Mouse (Mus musculus): ENCODE data around the gene 3110082I17Rik. TPM values are rescaled to one million over a fixed set of nuclear protein-coding genes. Genes with fewer than 3 reads are reported as not detected.
"Not testable (repeated sequence)": the region's sequence is repeated elsewhere in the genome, so short reads cannot be mapped to it uniquely, and the experiment has no call there.

3110082I17Rik gene
- polyA plus RNA-seq, 1 experiment from 2014 or later, result 39.7 TPM

- Histone ChIP-seq H3K4me3 (ENCODE audit: low read depth, low read length) (no peak overlapping the region), H3K36me3 (ENCODE audit: control insufficient read depth, insufficient read depth, low read length) (no peaks in the 10 kb centered on the region; the same call in 1 of the 2 replicates), H3K4me2 (ENCODE audit: low read depth, severe bottlenecking) (no peak overlapping the region), H3K9ac (ENCODE audit: low read length) (no peak overlapping the region), H3K27ac (replicated peaks; ENCODE audit: low read depth, low read length) (no peak overlapping the region), H3K27me3 (ENCODE audit: control insufficient read depth, insufficient read depth, low read length) (no peaks in the 10 kb centered on the region), H3K4me1 (ENCODE audit: control insufficient read depth, insufficient read depth, low read length) (peaks cover 2% of the 10 kb centered on the region; the same call in 1 of the 2 replicates), H3K9me3 (ENCODE audit: control insufficient read depth, low read length) (no peaks in the 10 kb centered on the region)
- ATAC-seq (ENCODE audit: insufficient number of reproducible peaks, low FRiP score, low TSS enrichment, low read depth) (no peak), DNase-seq (ENCODE audit: low spot score) (no peak)
- WGBS, result 94% methylated on average over 4 of the region's 4 CpGs
Observed at GRCm38 (mm10) chr5:139395528-139395927, 64.8 kb downstream of the 3110082I17Rik start.

GRCm38 (mm10) chr5:139394399-139394798, 65.9 kb downstream of the 3110082I17Rik start:
- H3K9me3 ChIP-seq (ENCODE audit: control insufficient read depth, low read length), result no peaks in the 10 kb centered on the region
- H3K36me3 ChIP-seq (ENCODE audit: control insufficient read depth, insufficient read depth, low read length), result no peaks in the 10 kb centered on the region; the same call in 1 of the 2 replicates
- H3K4me3 ChIP-seq (ENCODE audit: low read depth, low read length), result no peak overlapping the region
- no peak for ATAC-seq (ENCODE audit: insufficient number of reproducible peaks, low FRiP score, low TSS enrichment, low read depth)
- no peak overlapping the region for H3K9ac ChIP-seq (ENCODE audit: low read length)
- H3K27me3 ChIP-seq (ENCODE audit: control insufficient read depth, insufficient read depth, low read length), result no peaks in the 10 kb centered on the region
- no peak for DNase-seq (ENCODE audit: low spot score)
- H3K27ac ChIP-seq (replicated peaks; ENCODE audit: low read depth, low read length), result no peak overlapping the region
- WGBS, result 63% methylated on average over 7 of the region's 7 CpGs
- H3K4me2 ChIP-seq (ENCODE audit: low read depth, severe bottlenecking), result no peak overlapping the region
- H3K4me1 ChIP-seq (ENCODE audit: control insufficient read depth, insufficient read depth, low read length), result peaks cover 10% of the 10 kb centered on the region

- WGBS, result 94% methylated on average over 16 of the region's 16 CpGs
- H3K9ac ChIP-seq (ENCODE audit: low read length), result no peak overlapping the region
- no peak overlapping the region for H3K4me3 ChIP-seq (ENCODE audit: low read depth, low read length)
- no peak overlapping the region for H3K27ac ChIP-seq (replicated peaks; ENCODE audit: low read depth, low read length)
- ATAC-seq (ENCODE audit: insufficient number of reproducible peaks, low FRiP score, low TSS enrichment, low read depth), result no peak
- no peaks in the 10 kb centered on the region; the same call in 1 of the 2 replicates for H3K36me3 ChIP-seq (ENCODE audit: control insufficient read depth, insufficient read depth, low read length)
- peaks cover 20% of the 10 kb centered on the region for H3K4me1 ChIP-seq (ENCODE audit: control insufficient read depth, insufficient read depth, low read length)
- H3K27me3 ChIP-seq (ENCODE audit: control insufficient read depth, insufficient read depth, low read length), result no peaks in the 10 kb centered on the region
- no peak for DNase-seq (ENCODE audit: low spot score)
- no peak overlapping the region for H3K4me2 ChIP-seq (ENCODE audit: low read depth, severe bottlenecking)
- H3K9me3 ChIP-seq (ENCODE audit: control insufficient read depth, low read length), result no peaks in the 10 kb centered on the region
Observed at GRCm38 (mm10) chr5:139393197-139393588, 67.1 kb downstream of the 3110082I17Rik start.

- Histone ChIP-seq H3K27ac (replicated peaks; ENCODE audit: low read depth, low read length) (no peak overlapping the region), H3K4me1 (ENCODE audit: control insufficient read depth, insufficient read depth, low read length) (peaks cover 26% of the 10 kb centered on the region), H3K4me3 (ENCODE audit: low read depth, low read length) (no peak overlapping the region), H3K36me3 (ENCODE audit: control insufficient read depth, insufficient read depth, low read length) (no peaks in the 10 kb centered on the region; the same call in 1 of the 2 replicates), H3K9ac (ENCODE audit: low read length) (no peak overlapping the region), H3K4me2 (ENCODE audit: low read depth, severe bottlenecking) (no peak overlapping the region), H3K27me3 (ENCODE audit: control insufficient read depth, insufficient read depth, low read length) (no peaks in the 10 kb centered on the region), H3K9me3 (ENCODE audit: control insufficient read depth, low read length) (no peaks in the 10 kb centered on the region)
- WGBS, result 94% methylated on average over 37 of the region's 37 CpGs
- no peak for ATAC-seq (ENCODE audit: insufficient number of reproducible peaks, low FRiP score, low TSS enrichment, low read depth)
- DNase-seq (ENCODE audit: low spot score), result no peak
Observed at GRCm38 (mm10) chr5:139392219-139393196, 67.8 kb downstream of the 3110082I17Rik start.

DNA sequence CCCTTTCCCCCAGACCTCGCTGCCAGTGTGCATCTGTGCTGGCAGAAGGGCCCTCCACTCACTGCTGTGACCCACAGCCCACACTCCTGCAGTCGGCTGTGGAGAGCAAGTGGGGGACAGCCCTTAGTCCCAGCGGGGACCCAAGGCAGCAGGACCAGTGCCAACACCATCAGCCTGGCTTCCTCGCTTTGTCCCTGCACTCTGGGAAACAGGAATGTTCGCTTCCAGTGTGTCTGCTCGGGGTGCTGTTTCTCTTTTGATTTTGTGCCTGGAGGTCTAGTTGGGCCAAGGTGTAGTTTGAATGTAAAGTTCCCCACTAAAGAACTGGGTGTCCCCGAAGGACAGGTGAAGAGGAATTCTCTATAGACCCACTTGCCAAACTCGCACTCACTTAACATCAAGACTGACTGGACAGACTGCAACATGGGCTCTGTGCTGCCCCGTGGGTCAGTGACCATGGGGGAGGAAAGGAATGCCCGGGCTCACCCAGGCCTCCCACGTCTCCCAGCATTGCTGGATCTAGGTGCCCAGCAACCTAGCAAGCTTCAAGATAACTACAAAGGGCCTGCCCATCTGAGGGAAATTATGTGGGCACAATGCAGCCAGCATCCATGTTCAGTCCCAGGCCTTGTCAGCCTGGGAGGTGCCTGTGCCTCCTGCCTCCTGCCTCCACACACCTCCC, 68.9 kb downstream of the 3110082I17Rik start:
- Histone ChIP-seq H3K36me3 (ENCODE audit: control insufficient read depth, insufficient read depth, low read length) (no peaks in the 10 kb centered on the region; the same call in 1 of the 2 replicates), H3K4me2 (ENCODE audit: low read depth, severe bottlenecking) (no peak overlapping the region), H3K4me3 (ENCODE audit: low read depth, low read length) (no peak overlapping the region), H3K9ac (ENCODE audit: low read length) (peak overlapping the region; percentile 7; the same call in 1 of the 2 replicates), H3K27ac (replicated peaks; ENCODE audit: low read depth, low read length) (no peak overlapping the region), H3K9me3 (ENCODE audit: control insufficient read depth, low read length) (no peaks in the 10 kb centered on the region), H3K4me1 (ENCODE audit: control insufficient read depth, insufficient read depth, low read length) (peaks cover 32% of the 10 kb centered on the region), H3K27me3 (ENCODE audit: control insufficient read depth, insufficient read depth, low read length) (no peaks in the 10 kb centered on the region)
- WGBS, result 85% methylated on average over 11 of the region's 11 CpGs
- ATAC-seq (ENCODE audit: insufficient number of reproducible peaks, low FRiP score, low TSS enrichment, low read depth) (no peak), DNase-seq (ENCODE audit: low spot score) (no peak)

DNA sequence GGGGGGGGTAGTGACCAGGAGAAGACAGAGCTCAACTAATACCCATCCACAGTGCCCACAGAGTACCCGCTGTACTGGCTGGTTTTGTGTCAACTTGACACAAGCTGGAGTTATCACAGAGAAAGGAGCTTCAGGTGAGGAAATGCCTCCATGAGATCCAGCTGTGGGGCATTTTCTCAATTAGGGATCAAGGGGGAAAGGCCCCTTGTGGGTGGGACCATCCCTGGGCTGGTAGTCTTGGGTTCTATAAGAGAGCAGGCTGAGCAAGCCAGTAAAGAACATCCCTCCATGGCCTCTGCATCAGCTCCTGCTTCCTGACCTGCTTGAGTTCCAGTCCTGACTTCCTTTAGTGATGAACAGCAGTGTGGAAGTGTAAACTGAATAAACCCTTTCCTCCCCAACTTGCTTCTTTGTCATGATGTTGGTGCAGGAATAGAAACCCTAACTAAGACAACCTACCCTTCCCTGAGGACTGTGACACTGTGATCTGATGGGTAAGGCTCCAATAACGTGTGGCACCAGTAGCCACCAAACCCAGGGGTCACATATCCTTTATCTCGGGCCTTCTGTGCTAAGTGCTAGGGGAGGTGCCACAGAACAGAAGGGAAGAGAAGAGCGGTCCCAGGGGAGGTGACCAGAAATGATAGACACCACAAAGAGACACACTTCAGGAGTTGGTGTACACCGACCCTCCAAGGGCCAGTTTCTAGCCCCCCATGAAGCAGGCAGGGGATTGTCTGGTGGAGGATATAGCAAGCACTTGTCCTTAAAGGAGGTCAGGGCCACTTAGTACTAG, 69.8 kb downstream of the 3110082I17Rik start:
- Histone ChIP-seq H3K9ac (ENCODE audit: low read length) (0 out of 2 replicates have a peak overlapping the region, but pooled peaks have one; percentile 7), H3K4me1 (ENCODE audit: control insufficient read depth, insufficient read depth, low read length) (peaks cover 32% of the 10 kb centered on the region)
- 78% methylated on average over 5 of the region's 5 CpGs for WGBS
- not testable (repeated sequence) for ATAC-seq (ENCODE audit: insufficient number of reproducible peaks, low FRiP score, low TSS enrichment, low read depth); H3K4me2 ChIP-seq (ENCODE audit: low read depth, severe bottlenecking); DNase-seq (ENCODE audit: low spot score); H3K4me3 ChIP-seq (ENCODE audit: low read depth, low read length); H3K27ac ChIP-seq (replicated peaks; ENCODE audit: low read depth, low read length); H3K36me3 ChIP-seq (ENCODE audit: control insufficient read depth, insufficient read depth, low read length); H3K27me3 ChIP-seq (ENCODE audit: control insufficient read depth, insufficient read depth, low read length); H3K9me3 ChIP-seq (ENCODE audit: control insufficient read depth, low read length)

GRCm38 (mm10) chr5:139389676-139390061, 70.7 kb downstream of the 3110082I17Rik start:
- ATAC-seq (ENCODE audit: insufficient number of reproducible peaks, low FRiP score, low TSS enrichment, low read depth) (no peak), DNase-seq (ENCODE audit: low spot score) (peak; percentile 55)
- no peak overlapping the region for H3K9ac ChIP-seq (ENCODE audit: low read length)
- H3K36me3 ChIP-seq (ENCODE audit: control insufficient read depth, insufficient read depth, low read length), result no peaks in the 10 kb centered on the region; the same call in 1 of the 2 replicates
- no peak overlapping the region for H3K4me3 ChIP-seq (ENCODE audit: low read depth, low read length)
- no peaks in the 10 kb centered on the region for H3K27me3 ChIP-seq (ENCODE audit: control insufficient read depth, insufficient read depth, low read length)
- H3K4me2 ChIP-seq (ENCODE audit: low read depth, severe bottlenecking), result no peak overlapping the region
- no peaks in the 10 kb centered on the region for H3K9me3 ChIP-seq (ENCODE audit: control insufficient read depth, low read length)
- peak overlapping the region; percentile 86 for H3K27ac ChIP-seq (replicated peaks; ENCODE audit: low read depth, low read length)
- 8% methylated on average over 6 of the region's 6 CpGs for WGBS
- peaks cover 32% of the 10 kb centered on the region for H3K4me1 ChIP-seq (ENCODE audit: control insufficient read depth, insufficient read depth, low read length)
